Mouse (Mus musculus) brain, adult 10 weeks (tissue): ENCODE results near the gene Clic5. TPM values are rescaled to one million over a fixed set of nuclear protein-coding genes. Genes with fewer than 3 reads are reported as not detected.

Experiments
- polyA plus RNA-seq: library from polyadenylated mRNA; stranded (reverse); fragments of 350-450 nt; fragmentation: Illumina TruSeq; extraction: RNeasy Lipid Tissue Mini Kit (QIAGEN cat#74804); gene quantifications from one replicate; pipeline ENCODE4 v1.2.3, GENCODE M21; 2015; ENCODE audit warnings: low read depth, low replicate concordance

Clic5 gene
- polyA plus RNA-seq = 5.1 TPM

GRCm38 (mm10) chr17:44188042-44188768, at the start of gene Clic5:
TSS of gene Clic5 (plus strand) at chr17:44188584.

Other genes with a start within 250 kb of the Clic5 start
- 265 TPM for gene Enpp5, start 109.8 kb upstream of the Clic5 start, polyA plus RNA-seq
- 21.7 TPM for gene Enpp4, start 82.8 kb upstream of the Clic5 start, polyA plus RNA-seq